Mouse (Mus musculus) monocyte, adult 2 months (primary cell): Measurements from ENCODE around the gene Slc9a1.

Experiments used
- DNase-seq, 2 experiments: peaks; one replicate each; pipeline ENCODE4 v3.0.0; 2022; ENCODE audit warnings: low spot score in 2 of 2, low read depth in 1 of 2

The Slc9a1 gene

GRCm38 (mm10) chr4:133369553-133370297 lies at the start of gene Slc9a1:
Slc9a1 (plus strand) TSS chr4:133369706.
- peak; percentile 78 to 87 for DNase-seq

GRCm38 (mm10) chr4:133328129-133328528 lies 41.4 kb upstream of the Slc9a1 start:
- DNase-seq = no peak

GRCm38 (mm10) chr4:133330296-133330695 lies 39.2 kb upstream of the Slc9a1 start:
- DNase-seq = no peak

GRCm38 (mm10) chr4:133333306-133333705 lies 36.2 kb upstream of the Slc9a1 start:
- no peak for DNase-seq

GRCm38 (mm10) chr4:133337833-133338520 lies 31.5 kb upstream of the Slc9a1 start:
- no peak for DNase-seq

GRCm38 (mm10) chr4:133338521-133339095 lies 30.9 kb upstream of the Slc9a1 start:
- DNase-seq = no peak

- DNase-seq = peak; percentile 64 to 87
These were observed 30.3 kb upstream of the Slc9a1 start for GRCm38 (mm10) chr4:133339148-133339749.

GRCm38 (mm10) chr4:133340217-133340616 lies 29.3 kb upstream of the Slc9a1 start:
- DNase-seq = no peak

GRCm38 (mm10) chr4:133344112-133344511 lies 25.4 kb upstream of the Slc9a1 start:
- DNase-seq = no peak

- DNase-seq = no peak
These were observed 23.8 kb upstream of the Slc9a1 start for GRCm38 (mm10) chr4:133345702-133346101.

GRCm38 (mm10) chr4:133346577-133346976 lies 22.9 kb upstream of the Slc9a1 start:
- no peak for DNase-seq

- DNase-seq = no peak
These were observed 21.9 kb upstream of the Slc9a1 start for GRCm38 (mm10) chr4:133347624-133348023.

- DNase-seq = no peak
These were observed 21.3 kb upstream of the Slc9a1 start for GRCm38 (mm10) chr4:133348051-133348775.

- DNase-seq = no peak
These were observed 16.7 kb upstream of the Slc9a1 start for GRCm38 (mm10) chr4:133352797-133353196.

- DNase-seq = peak; percentile 74 to 75
These were observed 15.8 kb upstream of the Slc9a1 start, which contains the start of gene Wdtc1 for GRCm38 (mm10) chr4:133353367-133354365. Wdtc1 (minus strand) TSS chr4:133353481.

- no peak for DNase-seq
These were observed 14.9 kb upstream of the Slc9a1 start for GRCm38 (mm10) chr4:133354641-133355040.

GRCm38 (mm10) chr4:133370298-133371274 lies 1.1 kb downstream of the Slc9a1 start:
- peak in 1 of 2 experiments; percentile 21 for DNase-seq

- DNase-seq = no peak
These were observed 2.2 kb downstream of the Slc9a1 start for GRCm38 (mm10) chr4:133371621-133372277.
